Mouse (Mus musculus) ES-E14 (cell line): ENCODE measurements around the gene Tnfrsf21.

Source experiments
- HCFC1 ChIP-seq: IDR thresholded peaks from 2 replicates; pipeline ENCODE4 v1.6.1; 2012; ENCODE audit warnings: low read length, inconsistent platforms, borderline replicate concordance; ENCODE audit not compliant: insufficient read depth
- MAFK ChIP-seq: IDR thresholded peaks from 2 replicates; pipeline ENCODE4 v1.6.1; 2014; ENCODE audit warnings: mild to moderate bottlenecking, low read depth, low read length, inconsistent platforms; ENCODE audit not compliant: insufficient read depth
- ZC3H11A ChIP-seq: IDR thresholded peaks from 2 replicates; pipeline ENCODE4 v1.6.1; 2012; ENCODE audit warnings: low read depth, mild to moderate bottlenecking, inconsistent platforms, low read length, borderline replicate concordance

DNA sequence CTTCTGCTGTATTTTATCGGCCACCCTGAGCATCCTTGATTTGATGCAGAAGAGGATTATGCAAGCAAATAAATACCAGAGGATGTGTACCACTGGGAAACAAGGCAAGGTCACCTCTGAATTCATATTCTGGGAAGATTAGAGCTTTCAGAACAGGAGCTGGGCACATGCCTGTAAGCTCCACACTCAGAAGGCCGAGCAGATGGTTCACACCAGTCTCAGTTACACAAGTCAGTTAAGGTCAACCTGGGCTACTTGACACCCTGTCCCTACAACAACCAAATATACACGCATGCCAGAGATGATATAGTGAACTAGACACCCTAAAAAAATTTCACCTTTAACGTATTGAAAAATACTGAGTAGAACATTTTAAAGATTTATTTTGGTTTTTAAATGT lies 116.8 kb downstream of the Tnfrsf21 start:
- TF ChIP-seq MAFK (no peak), HCFC1 (no peak), ZC3H11A (no peak)
